7 mouse cellular contexts compared by ENCODE assay signal in genomic region chr2:106002835-106003739, GRCm38 (mm10). TPM values are rescaled to one million over a fixed set of nuclear protein-coding genes. Genes with fewer than 3 reads are reported as not detected.
DNase-seq lines count a peak whose midpoint lies in the region; ATAC-seq lines count a peak whose summit lies in the region.

Gene Dnajc24, minus strand, starts transcription at chr2:106003549.

- peak; percentile 99 for ATAC-seq in intestine, embryonic 15.5 days

- intact Hi-C loops in gastrocnemius, postnatal 36 days (cut with DNase I) = loop anchor here (10.0 kb wide), 1 partner anchor 328 kb away; no protein-coding TSS in a partner anchor
- intact Hi-C loops in left cerebral cortex, postnatal 25 days (cut with DNase I) = loop anchor here (5.0 kb wide), 1 partner anchor 101 kb away; the partner anchor contains the start of genes Elp4 and Immp1l

- H3K36me3 ChIP-seq in intestine, embryonic 15.5 days = no peaks in the 10 kb centered on the region
- peaks cover 8% of the 10 kb centered on the region for H3K36me3 ChIP-seq in midbrain, embryonic 10.5 days

- H3K9ac ChIP-seq in intestine, embryonic 15.5 days = peak within 1 kb of the TSS; percentile 72

- peak within 1 kb of the TSS; percentile 62 for H3K4me2 ChIP-seq in intestine, embryonic 15.5 days (replicated peaks)

- H3K4me1 ChIP-seq in intestine, embryonic 15.5 days (replicated peaks) = no peaks in the 10 kb centered on the region
- peaks cover 15% of the 10 kb centered on the region for H3K4me1 ChIP-seq in midbrain, embryonic 10.5 days

- no peaks in the 10 kb centered on the region for H3K27me3 ChIP-seq in intestine, embryonic 15.5 days (replicated peaks)
- no peaks in the 10 kb centered on the region for H3K27me3 ChIP-seq in midbrain, embryonic 10.5 days (ENCODE audit: low read depth, poor library complexity, severe bottlenecking)

- peak within 1 kb of the TSS; percentile 66 for H3K4me3 ChIP-seq in intestine, embryonic 15.5 days (replicated peaks)
- peak within 1 kb of the TSS; percentile 87 for H3K4me3 ChIP-seq in midbrain, embryonic 10.5 days

- 2% methylated on average over 44 of the region's 44 CpGs for whole genome bisulfite sequencing in intestine, embryonic 15.5 days
- 2% methylated on average over 44 of the region's 44 CpGs for WGBS in midbrain, embryonic 10.5 days

- DNase-seq in adrenal gland, adult 2 months = peak; percentile 93
- peak; percentile 85 for DNase-seq in embryo, embryonic 11.5 days (ENCODE audit: low read depth, low spot score)
- peak; percentile 78 to 86 for DNase-seq in gastrocnemius, postnatal 36 days
- peak; percentile 93 to 96 for DNase-seq in left cerebral cortex, postnatal 25 days (ENCODE audit: low spot score in 2 of 2)
- DNase-seq in midbrain, embryonic 10.5 days (ENCODE audit: low spot score) = peak; percentile 93
- peak; percentile 88 for DNase-seq in right cerebral cortex, postnatal 4 days

- H3K9me3 ChIP-seq in intestine, embryonic 15.5 days = no peaks in the 10 kb centered on the region
- H3K9me3 ChIP-seq in midbrain, embryonic 10.5 days (replicated peaks) = no peaks in the 10 kb centered on the region

- H3K27ac ChIP-seq in intestine, embryonic 15.5 days = no peak within 1 kb of the TSS
- H3K27ac ChIP-seq in midbrain, embryonic 10.5 days (replicated peaks) = peak within 1 kb of the TSS; percentile 90

RNA-seq across cellular contexts. Expression of gene Dnajc24, which starts in this region (rescaled TPM):
- total RNA-seq in adrenal gland, adult 2 months (2021) = 10 to 100 TPM; 17.7 to 22.0 TPM
- 10.5 and 10.8 TPM in 2 replicates for polyA plus RNA-seq in adrenal gland, adult 2 months (2012; rRNA removed)
- 1 to 10 TPM; 4.4 to 6.0 TPM for total RNA-seq in gastrocnemius, postnatal 36 days (2021)
- polyA plus RNA-seq in intestine, embryonic 15.5 days (2015; fragmentation: Nextera tagmentation; extraction: Ambion mirVana) = 33.4 and 39.0 TPM in 2 replicates
- total RNA-seq in left cerebral cortex, postnatal 25 days (2021) = 10 to 100 TPM; 19.5 to 24.1 TPM
- 54.3 and 54.6 TPM in 2 replicates for polyA plus RNA-seq in midbrain, embryonic 10.5 days (2016; fragmentation: Nextera tagmentation; extraction: Ambion mirVana)
